Mouse (Mus musculus) CH12.LX (cell line): ENCODE data around the gene Clec11a. TPM values are rescaled to one million over a fixed set of nuclear protein-coding genes. Genes with fewer than 3 reads are reported as not detected.

Source experiments
- DNase-seq: peaks from one replicate; pipeline ENCODE4 v3.0.0-alpha.2; 2013; ENCODE audit errors: extremely low read depth
- H3K27ac ChIP-seq: 2 replicates; pipeline ENCODE4 v1.5.1; 2012; ENCODE audit warnings: low read depth, mild to moderate bottlenecking, control low read depth, moderate library complexity; ENCODE audit not compliant: insufficient read depth
- H3K27me3 ChIP-seq: replicated peaks from 2 replicates; pipeline ENCODE3; 2012; ENCODE audit warnings: inconsistent platforms
- H3K36me3 ChIP-seq, 2 experiments: replicated peaks in 1 of 2; 2 replicates each; pipeline versions ENCODE3 to v1.6.1; 2012; ENCODE audit warnings: inconsistent platforms in 1 of 2, low read length in 1 of 2, mild to moderate bottlenecking in 1 of 2, mixed read lengths in 1 of 2, moderate library complexity in 1 of 2; ENCODE audit not compliant: control insufficient read depth in 1 of 2, insufficient read depth in 1 of 2
- H3K4me1 ChIP-seq, 2 experiments: 2 replicates each; pipeline ENCODE4 v1.6.1; 2012; ENCODE audit warnings: inconsistent platforms in 1 of 2, moderate library complexity in 1 of 2; ENCODE audit not compliant: insufficient read depth in 2 of 2, control insufficient read depth in 1 of 2
- H3K4me2 ChIP-seq: 2 replicates; pipeline ENCODE4 v1.6.1; 2012; ENCODE audit warnings: low read depth, mild to moderate bottlenecking, control low read depth; ENCODE audit not compliant: poor library complexity, insufficient read depth, severe bottlenecking
- H3K4me3 ChIP-seq, 3 experiments: fragments of 150-350 bp in 1 of 3; sonication (generic) in 1 of 3; replicated peaks in 1 of 3; 2 replicates each; pipeline versions ENCODE3 to v1.5.1; 2011 to 2012; ENCODE audit warnings: low read depth in 2 of 3, low read length in 2 of 3, mild to moderate bottlenecking in 2 of 3, moderate library complexity in 2 of 3, control low read depth in 1 of 3, improper control_type of control experiment in 1 of 3, inconsistent platforms in 1 of 3, mixed read lengths in 1 of 3; ENCODE audit not compliant: poor library complexity in 1 of 3
- H3K79me2 ChIP-seq: replicated peaks from 2 replicates; pipeline ENCODE4 v1.6.1; 2012; ENCODE audit warnings: mild to moderate bottlenecking, moderate library complexity; ENCODE audit not compliant: control insufficient read depth, poor library complexity, insufficient read depth, severe bottlenecking; ENCODE audit errors: extremely low read depth
- H3K9ac ChIP-seq: 2 replicates; pipeline ENCODE4 v1.6.1; 2012; ENCODE audit warnings: low read depth, mild to moderate bottlenecking, control low read depth, moderate library complexity; ENCODE audit not compliant: insufficient read depth
- H3K9me3 ChIP-seq: replicated peaks from 2 replicates; pipeline ENCODE3; 2012; ENCODE audit warnings: low read length, inconsistent platforms, mixed read lengths
- CHD1 ChIP-seq: IDR thresholded peaks from 2 replicates; pipeline ENCODE4 v1.6.1; 2012; ENCODE audit warnings: low read depth, low read length, improper control_type of control experiment, inconsistent platforms
- E2F4 ChIP-seq: IDR thresholded peaks from 2 replicates; pipeline ENCODE4 v1.6.1; 2011; ENCODE audit warnings: low read depth, low read length, improper control_type of control experiment; ENCODE audit not compliant: insufficient replicate concordance
- ELF1 ChIP-seq: IDR thresholded peaks from 2 replicates; pipeline ENCODE4 v1.6.1; 2014; ENCODE audit warnings: low read depth, mild to moderate bottlenecking, inconsistent platforms, low read length, improper control_type of control experiment
- EP300 ChIP-seq: IDR thresholded peaks from 2 replicates; pipeline ENCODE4 v1.6.1; 2011; ENCODE audit warnings: low read length, improper control_type of control experiment
- ETS1 ChIP-seq: conservative IDR thresholded peaks from 2 replicates; pipeline ENCODE4 v1.6.1; 2012; ENCODE audit warnings: low read depth, mild to moderate bottlenecking, inconsistent platforms, low read length, improper control_type of control experiment, moderate library complexity
- GABPA ChIP-seq: IDR thresholded peaks from 2 replicates; pipeline ENCODE4 v1.6.1; 2012; ENCODE audit warnings: low read depth, low read length, improper control_type of control experiment, inconsistent platforms; ENCODE audit not compliant: insufficient replicate concordance
- HCFC1 ChIP-seq: IDR thresholded peaks from 2 replicates; pipeline ENCODE4 v1.6.1; 2012; ENCODE audit warnings: low read depth, mild to moderate bottlenecking, inconsistent platforms, low read length, improper control_type of control experiment
- JUN ChIP-seq: IDR thresholded peaks from 2 replicates; pipeline ENCODE4 v1.6.1; 2011; ENCODE audit warnings: low read depth, mild to moderate bottlenecking, low read length, improper control_type of control experiment, moderate library complexity; ENCODE audit not compliant: insufficient read depth
- MAFK ChIP-seq: IDR thresholded peaks from 2 replicates; pipeline ENCODE4 v1.6.1; 2011; ENCODE audit warnings: low read length, improper control_type of control experiment; ENCODE audit not compliant: insufficient replicate concordance
- MAZ ChIP-seq: IDR thresholded peaks from 2 replicates; pipeline ENCODE4 v1.6.1; 2012; ENCODE audit warnings: low read depth, mild to moderate bottlenecking, inconsistent platforms, low read length, improper control_type of control experiment, moderate library complexity
- MEF2A ChIP-seq: IDR thresholded peaks from 2 replicates; pipeline ENCODE4 v1.6.1; 2014; ENCODE audit warnings: low read depth, mild to moderate bottlenecking, inconsistent platforms, low read length, improper control_type of control experiment, borderline replicate concordance
- MXI1 ChIP-seq: IDR thresholded peaks from 2 replicates; pipeline ENCODE4 v1.6.1; 2011; ENCODE audit warnings: mild to moderate bottlenecking, low read depth, low read length, improper control_type of control experiment
- MYC ChIP-seq: IDR thresholded peaks from 2 replicates; pipeline ENCODE4 v1.6.1; 2011; ENCODE audit warnings: low read depth, mild to moderate bottlenecking, improper control_type of control experiment, low read length
- NELFE ChIP-seq: IDR thresholded peaks from 2 replicates; pipeline ENCODE4 v1.6.1; 2011; ENCODE audit warnings: low read depth, low read length, improper control_type of control experiment
- POLR2AphosphoS2 ChIP-seq: IDR thresholded peaks from 2 replicates; pipeline ENCODE4 v1.6.1; 2011; ENCODE audit warnings: low read depth, low read length, improper control_type of control experiment
- RCOR1 ChIP-seq: conservative IDR thresholded peaks from 2 replicates; pipeline ENCODE4 v1.6.1; 2012; ENCODE audit warnings: low read depth, mild to moderate bottlenecking, inconsistent platforms, low read length, improper control_type of control experiment
- SIN3A ChIP-seq: IDR thresholded peaks from 2 replicates; pipeline ENCODE4 v1.6.1; 2012; ENCODE audit warnings: low read length, improper control_type of control experiment, inconsistent platforms
- USF2 ChIP-seq: conservative IDR thresholded peaks from 2 replicates; pipeline ENCODE4 v1.6.1; 2011; ENCODE audit warnings: low read depth, low read length, improper control_type of control experiment
- ZMIZ1 ChIP-seq: IDR thresholded peaks from 2 replicates; pipeline ENCODE4 v1.6.1; 2012; ENCODE audit warnings: low read depth, mild to moderate bottlenecking, inconsistent platforms, low read length, improper control_type of control experiment
- ZNF384 ChIP-seq: IDR thresholded peaks from 2 replicates; pipeline ENCODE4 v1.6.1; 2012; ENCODE audit warnings: low read depth, low read length, improper control_type of control experiment, inconsistent platforms
- dilution Hi-C: fragments of 300-500 bp; cut with MboI; formaldehyde crosslinking; loops from 2 replicates; pipeline ENCODE4 v1.14.3; 2020; ENCODE audit warnings: low sequenced_read_pairs; ENCODE audit not compliant: extremely low pct_unique_long_range_greater_than_20kb, extremely low pct_ligation_motif_present
- in situ Hi-C: fragments of 300-500 bp; cut with MboI; formaldehyde crosslinking; loops from 3 replicates; pipeline ENCODE4 v1.14.3; 2019; ENCODE audit warnings: low sequenced_read_pairs, low pct_ligation_motif_present, low pct_unique_long_range_greater_than_20kb, mixed read lengths
- polyA plus RNA-seq: library from polyadenylated mRNA; unstranded; fragments of >175 nt; gene quantifications from 2 replicates; pipeline ENCODE4 v1.2.1, GENCODE M21; 2012; ENCODE audit warnings: low read depth; ENCODE audit not compliant: insufficient read length
- total RNA-seq, 2 experiments: library from RNA; depleted of rRNA; stranded (reverse); fragments of 300-350 nt in 1 of 2; fragments of >200 nt in 1 of 2; gene quantifications; 2 replicates each; pipeline ENCODE4 v1.2.3; 2012 to 2014

Gene Clec11a
- total and polyA plus RNA-seq, 3 experiments, result 0.46 to 0.89 (median 0.53) TPM

DNA sequence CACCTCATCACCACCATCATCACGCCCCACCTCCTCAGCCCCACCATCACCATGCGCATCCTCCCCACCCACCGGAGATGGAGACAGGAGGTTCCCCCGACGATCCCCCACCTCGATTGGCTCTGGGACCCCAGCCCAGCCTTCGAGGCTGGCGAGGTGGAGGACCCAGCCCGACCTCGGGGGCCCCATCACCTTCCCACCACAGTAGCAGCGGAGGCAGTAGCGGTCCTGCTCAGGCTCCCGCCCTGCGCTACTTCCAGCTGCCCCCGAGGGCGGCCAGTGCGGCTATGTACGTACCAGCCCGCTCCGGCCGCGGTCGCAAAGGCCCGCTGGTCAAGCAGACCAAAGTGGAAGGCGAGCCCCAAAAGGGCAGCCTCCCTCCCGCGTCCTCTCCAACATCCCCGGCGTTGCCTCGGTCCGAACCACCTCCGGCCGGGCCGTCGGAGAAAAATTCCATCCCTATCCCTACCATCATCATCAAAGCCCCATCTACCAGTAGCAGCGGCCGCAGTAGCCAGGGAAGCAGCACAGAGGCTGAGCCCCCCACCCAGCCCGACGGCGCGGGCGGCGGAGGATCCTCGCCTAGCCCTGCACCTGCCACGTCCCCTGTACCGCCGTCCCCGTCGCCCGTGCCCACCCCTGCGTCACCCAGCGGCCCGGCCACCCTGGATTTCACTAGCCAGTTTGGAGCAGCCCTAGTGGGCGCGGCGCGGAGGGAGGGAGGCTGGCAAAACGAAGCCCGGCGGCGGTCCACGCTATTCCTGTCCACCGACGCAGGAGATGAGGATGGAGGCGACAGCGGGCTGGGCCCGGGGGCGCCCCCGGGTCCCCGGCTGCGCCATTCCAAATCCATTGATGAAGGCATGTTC lies 45.4 kb upstream of the Clec11a start:
- H3K9ac ChIP-seq, result no peak overlapping the region
- H3K79me2 ChIP-seq, result no peaks in the 10 kb centered on the region
- H3K27me3 ChIP-seq, result peaks cover 80% of the 10 kb centered on the region
- in situ Hi-C loops (no loop called here), dilution Hi-C loops (no loop called here)
- no peak overlapping the region for H3K4me3 ChIP-seq
- no peak overlapping the region for H3K4me2 ChIP-seq
- no peak for DNase-seq
- H3K9me3 ChIP-seq, result peaks cover 11% of the 10 kb centered on the region
- H3K27ac ChIP-seq, result no peak overlapping the region; the same call in 1 of the 2 replicates
- no peaks in the 10 kb centered on the region for H3K36me3 ChIP-seq
- peaks cover 5 to 24% of the 10 kb centered on the region in 2 experiments for H3K4me1 ChIP-seq
- TF ChIP-seq RCOR1 (no peak), ZNF384 (no peak), POLR2AphosphoS2 (no peak), EP300 (no peak), E2F4 (no peak), NELFE (no peak), MAFK (no peak), MYC (no peak), MAZ (no peak), MEF2A (no peak), ELF1 (no peak), JUN (no peak), GABPA (no peak), HCFC1 (no peak), CHD1 (no peak), MXI1 (no peak), USF2 (no peak), ZMIZ1 (no peak), SIN3A (no peak), ETS1 (no peak)
